Mouse (Mus musculus): ENCODE measurements around the gene Hmgcs1.

Hmgcs1 gene

GRCm38 (mm10) chr13:119742711-119743415 is 52.7 kb downstream of the Hmgcs1 start:
- in situ Hi-C loops (cut with MboI, MseI) = loop anchor here (5.0 kb wide), 1 partner anchor 36 kb away; no protein-coding TSS in a partner anchor

- in situ Hi-C loops (cut with MboI, MseI) = loop anchor here (5.0 kb wide), 1 partner anchor 36 kb away; no protein-coding TSS in a partner anchor
Measured at GRCm38 (mm10) chr13:119743470-119743869, 53.3 kb downstream of the Hmgcs1 start.

GRCm38 (mm10) chr13:119746930-119747329 is 56.8 kb downstream of the Hmgcs1 start:
- in situ Hi-C loops (cut with MboI, MseI) = no loop called here

- in situ Hi-C loops (cut with MboI, MseI) = no loop called here
Measured at GRCm38 (mm10) chr13:119753859-119754634, 63.9 kb downstream of the Hmgcs1 start.

GRCm38 (mm10) chr13:119754635-119755020 is 64.4 kb downstream of the Hmgcs1 start:
- in situ Hi-C loops (cut with MboI, MseI) = no loop called here

GRCm38 (mm10) chr13:119755141-119755547 is 65.0 kb downstream of the Hmgcs1 start:
- in situ Hi-C loops (cut with MboI, MseI) = no loop called here

- in situ Hi-C loops (cut with MboI, MseI) = no loop called here
Measured at GRCm38 (mm10) chr13:119755681-119756471, 65.7 kb downstream of the Hmgcs1 start, which contains the start of gene Nim1k. TSS of gene Nim1k (minus strand) at chr13:119755882.

- in situ Hi-C loops (cut with MboI, MseI) = no loop called here
Measured at GRCm38 (mm10) chr13:119756831-119757230, 66.7 kb downstream of the Hmgcs1 start.

Measured in T-helper 1 cell (primary cell).